Mouse (Mus musculus): ENCODE measurements around the gene Fbxo44. TPM values are rescaled to one million over a fixed set of nuclear protein-coding genes. Genes with fewer than 3 reads are reported as not detected.
"Not testable (repeated sequence)": the region's sequence is repeated elsewhere in the genome, so short reads cannot be mapped to it uniquely, and the experiment has no call there.

The Fbxo44 gene
- polyA plus RNA-seq, 1 experiment from 2014 or later: 27.0 TPM

GRCm38 (mm10) chr4:148128241-148128640 is 32.0 kb downstream of the Fbxo44 start:
- Histone ChIP-seq H3K27ac (no peak overlapping the region), H3K4me2 (no peak overlapping the region), H3K4me1 (replicated peaks) (peaks cover 13% of the 10 kb centered on the region), H3K4me3 (no peak overlapping the region), H3K9ac (no peak overlapping the region), H3K27me3 (peaks cover 83% of the 10 kb centered on the region), H3K36me3 (no peaks in the 10 kb centered on the region), H3K9me3 (replicated peaks) (no peaks in the 10 kb centered on the region)
- ATAC-seq (replicated peaks; ENCODE audit: insufficient number of reproducible peaks, insufficient read depth, low FRiP score, low read depth): no peak
- WGBS: 48% methylated on average over 1 of the region's 1 CpGs

GRCm38 (mm10) chr4:148122694-148123066 is 37.6 kb downstream of the Fbxo44 start:
- H3K9ac ChIP-seq: no peak overlapping the region
- H3K4me2 ChIP-seq: no peak overlapping the region
- H3K36me3 ChIP-seq: no peaks in the 10 kb centered on the region
- H3K9me3 ChIP-seq (replicated peaks): no peaks in the 10 kb centered on the region
- no peak overlapping the region for H3K27ac ChIP-seq
- 72% methylated on average over 3 of the region's 3 CpGs for WGBS
- no peak for ATAC-seq (replicated peaks; ENCODE audit: insufficient number of reproducible peaks, insufficient read depth, low FRiP score, low read depth)
- no peaks in the 10 kb centered on the region for H3K4me1 ChIP-seq (replicated peaks)
- H3K27me3 ChIP-seq: peaks cover 44% of the 10 kb centered on the region
- H3K4me3 ChIP-seq: no peak overlapping the region

- Histone ChIP-seq H3K4me2 (no peak overlapping the region), H3K4me3 (no peak overlapping the region), H3K36me3 (no peaks in the 10 kb centered on the region), H3K9ac (no peak overlapping the region), H3K4me1 (replicated peaks) (no peaks in the 10 kb centered on the region), H3K27me3 (peaks cover 38% of the 10 kb centered on the region), H3K27ac (no peak overlapping the region), H3K9me3 (replicated peaks) (no peaks in the 10 kb centered on the region)
- ATAC-seq (replicated peaks; ENCODE audit: insufficient number of reproducible peaks, insufficient read depth, low FRiP score, low read depth): no peak
- WGBS: 13% methylated on average over 6 of the region's 6 CpGs
Observed at GRCm38 (mm10) chr4:148121982-148122693, 38.1 kb downstream of the Fbxo44 start.

DNA sequence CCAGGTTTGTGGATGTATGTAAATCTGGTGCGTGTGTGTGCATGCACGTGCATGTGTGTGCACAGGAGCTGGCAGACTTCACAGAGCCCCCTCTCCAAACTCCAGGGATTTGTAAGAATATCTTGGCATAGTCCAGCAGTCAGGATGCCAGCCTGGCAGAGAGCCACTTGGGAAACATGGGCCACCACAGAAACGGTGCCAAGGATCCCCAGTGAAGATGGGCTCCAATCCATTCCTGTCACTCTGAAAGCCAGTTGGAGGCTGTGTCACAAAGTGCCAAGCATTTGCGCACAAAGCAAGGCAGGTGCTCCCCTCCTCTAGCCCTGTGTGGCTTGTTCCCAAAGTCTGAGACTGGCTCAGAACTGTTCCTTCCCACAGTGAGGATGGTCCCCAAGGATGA is 38.9 kb downstream of the Fbxo44 start:
- Histone ChIP-seq H3K36me3 (no peaks in the 10 kb centered on the region), H3K9ac (no peak overlapping the region)

DNA sequence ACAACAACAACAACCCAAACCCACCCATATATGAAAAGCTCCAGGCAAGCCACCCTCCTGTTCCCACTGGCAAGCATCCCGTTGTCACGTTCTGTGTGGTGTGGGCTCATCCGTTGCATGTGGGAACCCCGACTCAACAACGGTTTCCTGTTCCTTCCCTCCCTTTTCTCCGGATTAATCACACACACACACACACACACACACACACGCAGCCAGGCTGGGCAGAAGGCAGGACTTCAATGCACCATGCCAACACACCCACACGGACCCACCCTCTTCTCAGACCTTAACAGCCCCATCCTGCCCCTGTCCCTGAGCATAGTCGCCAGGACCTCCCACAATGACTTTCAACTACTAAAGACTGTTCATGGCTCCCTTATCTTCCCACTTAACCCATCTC is 39.7 kb downstream of the Fbxo44 start:
- Histone ChIP-seq H3K4me2 (no peak overlapping the region), H3K27me3 (peaks cover 32% of the 10 kb centered on the region), H3K9me3 (replicated peaks) (no peaks in the 10 kb centered on the region), H3K4me1 (replicated peaks) (peaks cover 2% of the 10 kb centered on the region), H3K9ac (no peak overlapping the region), H3K27ac (no peak overlapping the region), H3K4me3 (no peak overlapping the region), H3K36me3 (no peaks in the 10 kb centered on the region)
- WGBS: 60% methylated on average over 9 of the region's 9 CpGs
- ATAC-seq (replicated peaks; ENCODE audit: insufficient number of reproducible peaks, insufficient read depth, low FRiP score, low read depth): no peak

More for the DNA sequence above, 38.9 kb downstream of the Fbxo44 start:
- H3K4me2 ChIP-seq: no peak overlapping the region
- no peak overlapping the region for H3K27ac ChIP-seq
- WGBS: 78% methylated on average over 4 of the region's 4 CpGs
- no peaks in the 10 kb centered on the region for H3K4me1 ChIP-seq (replicated peaks)
- H3K27me3 ChIP-seq: peaks cover 32% of the 10 kb centered on the region
- H3K9me3 ChIP-seq (replicated peaks): no peaks in the 10 kb centered on the region
- no peak overlapping the region for H3K4me3 ChIP-seq
- ATAC-seq (replicated peaks; ENCODE audit: insufficient number of reproducible peaks, insufficient read depth, low FRiP score, low read depth): no peak

DNA sequence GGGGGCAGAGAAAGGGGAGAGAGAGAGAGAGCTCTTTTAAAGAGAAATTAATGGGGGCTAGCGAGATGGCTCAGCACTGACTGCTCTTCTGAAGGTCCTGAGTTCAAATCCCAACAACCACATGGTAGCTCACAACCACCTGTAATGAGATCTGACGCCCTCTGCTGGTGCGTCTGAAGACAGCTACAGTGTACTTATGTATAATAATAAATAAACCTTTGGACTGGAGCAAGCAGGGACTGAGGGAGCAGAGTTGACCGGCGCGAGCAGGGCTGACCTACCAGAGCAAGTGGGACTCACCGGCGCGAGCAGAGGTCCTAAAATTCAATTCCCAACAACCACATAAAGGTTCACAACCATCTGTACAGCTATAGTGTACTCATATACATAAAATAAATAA is 40.7 kb downstream of the Fbxo44 start:
- not testable (repeated sequence) for H3K4me1 ChIP-seq (replicated peaks); H3K4me2 ChIP-seq; ATAC-seq (replicated peaks; ENCODE audit: insufficient number of reproducible peaks, insufficient read depth, low FRiP score, low read depth); H3K9ac ChIP-seq; H3K27ac ChIP-seq; H3K36me3 ChIP-seq; H3K4me3 ChIP-seq; H3K9me3 ChIP-seq (replicated peaks)
- peaks cover 32% of the 10 kb centered on the region for H3K27me3 ChIP-seq
- 81% methylated on average over 9 of the region's 9 CpGs for WGBS

DNA sequence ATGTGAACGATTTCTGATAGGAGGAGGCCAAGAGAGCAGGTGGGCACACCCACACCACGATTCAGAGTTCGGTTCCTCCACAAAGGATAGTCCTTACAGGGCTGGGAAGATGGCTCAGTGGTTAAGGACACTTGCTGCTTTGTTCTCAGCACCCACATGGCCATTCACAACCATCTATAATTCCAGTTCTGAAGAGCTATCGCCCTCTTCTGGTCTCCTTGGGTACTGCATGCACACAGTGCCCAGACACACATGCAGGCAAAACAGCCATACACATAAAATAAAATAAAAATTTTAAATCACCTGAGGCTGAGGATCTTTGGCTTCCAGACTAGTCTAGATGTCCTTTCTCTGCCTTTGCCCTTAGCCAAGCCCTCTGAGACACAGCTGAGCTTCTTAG is 42.9 kb downstream of the Fbxo44 start:
- Histone ChIP-seq H3K4me3 (no peak overlapping the region), H3K27me3 (peaks cover 24% of the 10 kb centered on the region), H3K4me2 (no peak overlapping the region), H3K9me3 (replicated peaks) (no peaks in the 10 kb centered on the region), H3K4me1 (replicated peaks) (peaks cover 8% of the 10 kb centered on the region), H3K36me3 (no peaks in the 10 kb centered on the region), H3K27ac (no peak overlapping the region), H3K9ac (no peak overlapping the region)
- no peak for ATAC-seq (replicated peaks; ENCODE audit: insufficient number of reproducible peaks, insufficient read depth, low FRiP score, low read depth)
- 78% methylated on average over 4 of the region's 4 CpGs for WGBS

DNA sequence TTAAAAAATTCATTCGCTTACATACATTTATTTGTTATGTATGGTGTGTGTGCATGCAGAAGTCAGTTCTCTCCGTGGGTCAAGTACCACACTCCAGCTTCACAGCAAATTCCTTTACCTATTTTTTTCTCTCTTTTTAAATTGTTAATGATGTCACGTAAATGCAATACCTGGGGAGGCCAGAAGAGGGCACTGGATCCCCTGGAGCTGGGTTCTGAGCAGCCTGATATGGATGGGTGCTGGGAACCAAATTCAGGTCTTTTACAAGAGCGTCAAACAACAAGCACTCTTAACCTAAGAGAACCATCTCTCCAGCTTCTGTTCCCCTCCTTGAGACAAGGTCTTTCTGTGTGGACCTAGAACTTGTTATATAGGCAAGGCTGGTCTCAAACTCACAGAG is 43.6 kb downstream of the Fbxo44 start:
- Histone ChIP-seq H3K4me2 (no peak overlapping the region), H3K9me3 (replicated peaks) (no peaks in the 10 kb centered on the region), H3K27ac (no peak overlapping the region), H3K9ac (no peak overlapping the region), H3K4me1 (replicated peaks) (peaks cover 8% of the 10 kb centered on the region), H3K4me3 (no peak overlapping the region), H3K36me3 (no peaks in the 10 kb centered on the region), H3K27me3 (peaks cover 23% of the 10 kb centered on the region)
- ATAC-seq (replicated peaks; ENCODE audit: insufficient number of reproducible peaks, insufficient read depth, low FRiP score, low read depth): no peak
- WGBS: 76% methylated on average over 4 of the region's 4 CpGs

- 2% methylated on average over 15 of the region's 15 CpGs for WGBS
- Histone ChIP-seq H3K36me3 (no peaks in the 10 kb centered on the region), H3K9ac (no peak overlapping the region), H3K27ac (no peak overlapping the region), H3K4me1 (replicated peaks) (peaks cover 8% of the 10 kb centered on the region), H3K4me3 (no peak overlapping the region), H3K27me3 (peaks cover 21% of the 10 kb centered on the region), H3K4me2 (peak overlapping the region; percentile 21; the same call in 1 of the 2 replicates), H3K9me3 (replicated peaks) (no peaks in the 10 kb centered on the region)
- peak; percentile 32; the same call in 1 of the 2 replicates for ATAC-seq (replicated peaks; ENCODE audit: insufficient number of reproducible peaks, insufficient read depth, low FRiP score, low read depth)
Observed at GRCm38 (mm10) chr4:148115467-148115866, 44.8 kb downstream of the Fbxo44 start.

GRCm38 (mm10) chr4:148114758-148115391 is 45.4 kb downstream of the Fbxo44 start:
- Histone ChIP-seq H3K9me3 (replicated peaks) (no peaks in the 10 kb centered on the region), H3K4me3 (no peak overlapping the region), H3K4me2 (peak overlapping the region; percentile 21; the same call in 1 of the 2 replicates)

DNA sequence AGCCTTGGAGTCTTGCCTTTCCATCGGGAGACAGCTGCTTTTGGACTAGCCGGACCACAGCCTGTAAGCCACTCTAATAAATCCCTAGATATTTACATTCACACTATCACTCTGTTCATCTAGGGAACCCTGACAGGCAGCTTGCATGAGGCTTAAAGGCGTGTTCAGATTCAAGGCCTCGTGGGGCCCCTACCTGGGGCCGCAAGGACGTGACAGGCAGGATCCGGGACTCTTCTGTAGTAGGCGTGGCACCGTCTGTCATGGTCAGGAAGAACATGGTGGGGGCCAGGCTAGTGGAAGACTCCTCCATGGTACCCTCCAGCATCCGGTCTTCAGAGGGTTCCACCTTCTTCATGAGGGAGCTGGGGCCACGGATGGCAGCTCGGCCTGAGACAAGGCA is 47.8 kb downstream of the Fbxo44 start:
- ATAC-seq (replicated peaks; ENCODE audit: insufficient number of reproducible peaks, insufficient read depth, low FRiP score, low read depth): no peak
- H3K9me3 ChIP-seq (replicated peaks): no peaks in the 10 kb centered on the region
- 76% methylated on average over 12 of the region's 12 CpGs for WGBS

More at GRCm38 (mm10) chr4:148114758-148115391, 45.4 kb downstream of the Fbxo44 start:
- Histone ChIP-seq H3K27me3 (peaks cover 21% of the 10 kb centered on the region), H3K4me1 (replicated peaks) (peaks cover 8% of the 10 kb centered on the region), H3K27ac (no peak overlapping the region), H3K36me3 (no peaks in the 10 kb centered on the region), H3K9ac (no peak overlapping the region)
- WGBS: 7% methylated on average over 15 of the region's 15 CpGs
- peak; percentile 33; the same call in 1 of the 2 replicates for ATAC-seq (replicated peaks; ENCODE audit: insufficient number of reproducible peaks, insufficient read depth, low FRiP score, low read depth)

GRCm38 (mm10) chr4:148109215-148109614 is 51.1 kb downstream of the Fbxo44 start:
- H3K9ac ChIP-seq: no peak overlapping the region
- H3K4me1 ChIP-seq (replicated peaks): peaks cover 21% of the 10 kb centered on the region
- H3K4me3 ChIP-seq: no peak overlapping the region
- no peak for ATAC-seq (replicated peaks; ENCODE audit: insufficient number of reproducible peaks, insufficient read depth, low FRiP score, low read depth)
- H3K27ac ChIP-seq: no peak overlapping the region
- H3K4me2 ChIP-seq: no peak overlapping the region
- no peaks in the 10 kb centered on the region for H3K9me3 ChIP-seq (replicated peaks)
- WGBS: 51% methylated on average over 5 of the region's 5 CpGs
- H3K27me3 ChIP-seq: peaks cover 11% of the 10 kb centered on the region; the same call in 1 of the 2 replicates
- no peaks in the 10 kb centered on the region for H3K36me3 ChIP-seq

More for the DNA sequence above, 47.8 kb downstream of the Fbxo44 start:
- no peak overlapping the region for H3K9ac ChIP-seq
- no peak overlapping the region for H3K4me3 ChIP-seq
- H3K36me3 ChIP-seq: no peaks in the 10 kb centered on the region
- H3K4me1 ChIP-seq (replicated peaks): peaks cover 25% of the 10 kb centered on the region
- H3K27ac ChIP-seq: no peak overlapping the region
- H3K27me3 ChIP-seq: peaks cover 17% of the 10 kb centered on the region
- H3K4me2 ChIP-seq: no peak overlapping the region
